ENCODE assay signal across 9 mouse cellular contexts in the genomic region with DNA sequence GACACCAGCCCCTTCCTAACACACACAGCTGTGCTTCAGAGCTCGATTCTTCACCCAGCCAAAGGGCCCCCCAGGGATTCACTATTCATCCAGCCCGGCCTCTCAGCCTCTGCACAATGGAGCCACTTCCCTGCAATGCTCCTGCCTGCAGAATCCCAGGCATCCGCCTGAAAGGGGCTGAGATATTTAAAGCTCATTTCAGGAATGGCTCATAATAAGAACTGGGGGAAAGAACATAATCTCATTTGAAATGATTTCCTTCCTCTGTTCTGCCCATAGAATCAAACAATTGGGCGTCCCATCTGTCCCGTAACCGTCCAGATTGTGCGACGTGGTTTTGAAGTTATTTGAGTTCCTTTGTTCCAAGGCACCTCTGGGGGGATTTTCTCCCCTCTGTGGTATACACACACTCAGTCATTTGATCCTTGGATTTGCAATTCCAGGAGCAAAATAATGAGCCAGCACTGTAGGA. TPM values are rescaled to one million over a fixed set of nuclear protein-coding genes. Genes with fewer than 3 reads are reported as not detected.
A peak's percentile ranks its signal among the peaks of the same experiment; 100 is the strongest.
DNase-seq lines count a peak whose midpoint lies in the region; ATAC-seq lines count a peak whose summit lies in the region.
"Had no signal": no experiment of that assay in that cellular context is flagged by ENCODE, and none has a peak within 500 bp of the region (broad histone marks: within the 10 kb centered on the region; RNA-seq: fewer than 3 reads in every experiment).

No protein-coding gene starts in this region.

- no peak for DNase-seq in lung, adult 18-20 months
- peak; percentile 38 for DNase-seq in heart, adult 8-10 months (ENCODE audit: low spot score)
- DNase-seq in spleen, adult 12 weeks (ENCODE audit: low spot score), result no peak
- DNase-seq in testis, postnatal 10 days (ENCODE audit: low spot score), result no peak
- DNase-seq in kidney, adult 11 months, result no peak
- no peak for DNase-seq in lung, postnatal 4 days

- no peaks in the 10 kb centered on the region for H3K27me3 ChIP-seq in lung, embryonic 16.5 days (ENCODE audit: control insufficient read depth, insufficient read depth, low read depth, low read length)
- no peaks in the 10 kb centered on the region for H3K27me3 ChIP-seq in limb, embryonic 12.5 days

- 42% methylated on average over 8 of the region's 8 CpGs for WGBS in lung, embryonic 16.5 days
- 37% methylated on average over 8 of the region's 8 CpGs for WGBS in limb, embryonic 12.5 days

- H3K36me3 ChIP-seq in lung, embryonic 16.5 days (ENCODE audit: control insufficient read depth, insufficient read depth, low read length), result no peaks in the 10 kb centered on the region
- H3K36me3 ChIP-seq in limb, embryonic 12.5 days, result no peaks in the 10 kb centered on the region
- H3K36me3 ChIP-seq: G1E had no signal

- no peak overlapping the region for H3K9ac ChIP-seq in lung, embryonic 16.5 days (ENCODE audit: low read length)
- H3K9ac ChIP-seq in limb, embryonic 12.5 days (replicated peaks), result no peak overlapping the region

- 0 out of 2 replicates have a peak overlapping the region, but pooled peaks have one; percentile 18 for H3K27ac ChIP-seq in lung, embryonic 16.5 days (ENCODE audit: low read length)
- H3K27ac ChIP-seq in limb, embryonic 12.5 days, result peak overlapping the region; percentile 75

- H3K4me3 ChIP-seq in lung, embryonic 16.5 days (ENCODE audit: low read length), result no peak overlapping the region
- H3K4me3 ChIP-seq in limb, embryonic 12.5 days (replicated peaks), result no peak overlapping the region

- H3K4me2 ChIP-seq in lung, embryonic 16.5 days (ENCODE audit: low read depth, low read length), result no peak overlapping the region
- H3K4me2 ChIP-seq in limb, embryonic 12.5 days, result no peak overlapping the region

- peaks cover 11% of the 10 kb centered on the region for H3K4me1 ChIP-seq in lung, embryonic 16.5 days (replicated peaks; ENCODE audit: control insufficient read depth, insufficient read depth, low read length)
- H3K4me1 ChIP-seq in limb, embryonic 12.5 days (replicated peaks), result peaks cover 21% of the 10 kb centered on the region

- H3K9me3 ChIP-seq in lung, embryonic 16.5 days (ENCODE audit: control insufficient read depth, low read length), result no peaks in the 10 kb centered on the region
- H3K9me3 ChIP-seq in limb, embryonic 12.5 days, result peaks cover 4% of the 10 kb centered on the region; the same call in 1 of the 2 replicates

- ATAC-seq in lung, embryonic 16.5 days (ENCODE audit: low read depth), result no peak
- ATAC-seq in limb, embryonic 12.5 days (ENCODE audit: insufficient number of reproducible peaks, insufficient read depth, low FRiP score, low TSS enrichment, low read depth), result peak; percentile 72; the same call in 1 of the 2 replicates

RNA-seq across cellular contexts. Expression of gene Echdc3, which starts 48.4 kb away (rescaled TPM):
- 11.1 and 15.3 TPM in 2 replicates for polyA plus RNA-seq in lung, embryonic 16.5 days (2015; fragmentation: Nextera tagmentation; extraction: Ambion mirVana)
- total RNA-seq in heart, adult 8-10 months (2022), result 10 to 100 TPM; 27.6 to 32.7 (median 31.9) TPM
- 4.1 and 4.3 TPM in 2 replicates for polyA plus RNA-seq in limb, embryonic 12.5 days (2016; fragmentation: Nextera tagmentation; extraction: Ambion mirVana)
- polyA plus RNA-seq: G1E had no signal
